Mouse (Mus musculus) kidney, postnatal 14 days (tissue): Measurements from ENCODE around the gene Naglu.
A peak's percentile ranks its signal among the peaks of the same experiment; 100 is the strongest.

ENCODE experiments used
- DNase-seq: peaks from one replicate; pipeline ENCODE4 v3.0.0; 2022; ENCODE audit warnings: mixed read lengths

The Naglu gene

DNA sequence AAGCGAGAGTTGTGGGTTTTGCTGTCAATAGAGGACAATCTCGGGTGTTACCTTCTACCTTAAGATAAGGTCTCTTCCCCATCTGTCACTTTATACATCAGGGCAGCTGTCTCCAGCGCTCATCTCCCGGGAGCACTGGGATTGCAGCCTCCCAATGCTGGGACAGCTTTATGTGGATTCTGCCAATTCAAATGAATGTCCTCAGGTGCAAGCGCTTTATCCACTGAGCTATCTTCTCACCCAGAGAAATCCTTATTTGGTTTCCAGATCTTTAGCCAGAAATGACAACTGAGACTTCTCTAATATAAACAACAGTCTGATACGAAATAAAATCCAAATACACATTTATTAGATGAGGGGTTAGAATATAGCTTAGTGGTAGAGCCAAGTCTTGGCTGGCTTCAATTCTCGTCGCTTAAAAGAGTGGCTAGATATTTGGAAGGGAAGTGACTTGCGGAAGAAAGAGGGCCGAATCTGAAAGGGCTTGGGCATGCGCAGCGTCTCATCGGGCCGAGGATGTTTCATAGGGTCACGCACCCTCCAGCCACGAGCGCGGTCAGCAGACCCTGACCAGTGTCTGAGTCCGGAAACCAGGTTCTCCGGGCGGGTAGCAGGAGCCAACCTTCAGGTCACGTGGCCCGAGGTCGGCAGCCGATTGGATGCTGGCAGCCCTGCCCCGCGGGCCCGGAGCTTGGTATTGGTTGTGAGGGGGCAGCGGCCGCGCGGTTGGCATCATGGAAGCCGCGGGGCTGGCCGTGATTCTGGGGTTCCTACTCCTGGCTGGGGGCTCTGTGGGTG, at the start of gene Naglu:
Naglu (plus strand) TSS at position 622 of the 798 bp plus-strand sequence.
- peak; percentile 97 for DNase-seq

DNA sequence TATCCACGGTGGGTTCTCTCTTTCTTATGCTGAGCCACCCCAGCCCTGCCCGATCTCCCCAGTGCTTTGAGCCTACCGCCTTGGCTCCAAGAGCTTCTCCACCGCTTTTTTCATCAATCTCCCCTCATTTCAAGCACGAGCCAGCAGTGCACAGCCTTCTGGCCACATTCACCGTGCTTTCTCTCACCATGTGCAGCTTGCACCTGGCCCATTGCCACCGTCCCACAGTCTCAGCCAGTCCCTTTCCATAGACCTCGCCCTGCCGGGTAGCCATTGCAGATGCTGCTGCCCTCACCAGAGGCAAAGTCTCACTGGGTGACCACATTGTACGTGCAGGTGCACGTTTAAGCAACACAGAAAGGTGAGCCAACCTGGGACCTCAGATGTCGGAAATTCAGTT, 46.4 kb upstream of the Naglu start:
- DNase-seq: no peak

DNA sequence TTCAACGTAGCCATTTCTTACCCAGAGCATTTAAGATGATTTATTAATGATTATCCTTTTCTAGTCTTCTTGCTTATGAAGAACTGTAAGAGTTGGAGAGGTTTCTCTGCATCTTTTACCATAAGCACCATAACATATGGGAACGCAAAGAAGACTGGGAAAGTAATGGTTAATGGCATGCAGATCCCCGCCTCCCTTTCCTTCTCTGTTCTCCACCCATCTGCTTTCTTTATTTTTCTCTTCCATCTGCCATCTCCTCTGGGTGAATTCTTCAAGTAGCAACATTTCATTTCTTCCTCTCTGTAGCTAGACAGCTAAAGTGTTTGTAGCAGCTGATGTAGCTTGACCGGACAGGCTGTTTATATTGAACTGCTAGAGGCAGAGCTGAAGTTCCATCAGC, 45.8 kb upstream of the Naglu start:
- no peak for DNase-seq

DNA sequence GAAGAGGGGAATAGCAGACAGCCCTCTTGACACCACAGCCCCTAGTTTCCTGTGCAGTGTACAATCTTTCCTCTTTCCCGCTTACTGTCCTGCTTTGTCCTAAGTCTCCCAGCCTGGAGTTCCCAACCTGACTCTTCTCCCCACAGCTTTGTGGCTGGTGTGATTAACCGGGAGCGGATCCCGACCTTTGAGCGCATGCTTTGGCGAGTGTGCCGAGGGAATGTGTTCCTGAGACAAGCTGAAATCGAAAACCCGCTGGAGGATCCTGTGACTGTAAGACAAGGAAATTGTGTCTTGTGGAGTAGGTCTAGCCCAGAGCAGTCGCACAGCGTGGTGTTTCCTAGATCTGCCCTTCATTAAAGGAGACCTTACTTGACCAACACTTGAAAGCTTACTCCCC, 42.7 kb upstream of the Naglu start:
- no peak for DNase-seq

DNA sequence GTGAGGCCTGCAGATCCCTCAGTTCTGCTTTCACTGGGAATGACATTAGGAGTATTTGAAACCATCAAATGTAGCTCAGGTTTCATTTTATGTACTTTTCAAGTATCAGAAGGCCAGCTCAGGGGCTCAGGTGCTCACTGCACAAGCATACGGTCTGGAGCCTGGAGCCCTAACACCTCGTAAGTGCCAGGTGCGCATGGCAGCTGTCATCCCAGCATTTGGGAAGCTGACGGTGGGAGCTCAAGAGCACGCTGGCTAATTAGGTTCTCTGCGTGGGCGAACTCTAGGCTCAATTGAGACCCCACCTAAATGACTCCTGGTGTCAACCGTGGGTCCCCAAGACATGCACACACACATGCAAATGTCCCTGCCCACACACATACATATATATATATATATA, 40.5 kb upstream of the Naglu start:
- DNase-seq: no peak

DNA sequence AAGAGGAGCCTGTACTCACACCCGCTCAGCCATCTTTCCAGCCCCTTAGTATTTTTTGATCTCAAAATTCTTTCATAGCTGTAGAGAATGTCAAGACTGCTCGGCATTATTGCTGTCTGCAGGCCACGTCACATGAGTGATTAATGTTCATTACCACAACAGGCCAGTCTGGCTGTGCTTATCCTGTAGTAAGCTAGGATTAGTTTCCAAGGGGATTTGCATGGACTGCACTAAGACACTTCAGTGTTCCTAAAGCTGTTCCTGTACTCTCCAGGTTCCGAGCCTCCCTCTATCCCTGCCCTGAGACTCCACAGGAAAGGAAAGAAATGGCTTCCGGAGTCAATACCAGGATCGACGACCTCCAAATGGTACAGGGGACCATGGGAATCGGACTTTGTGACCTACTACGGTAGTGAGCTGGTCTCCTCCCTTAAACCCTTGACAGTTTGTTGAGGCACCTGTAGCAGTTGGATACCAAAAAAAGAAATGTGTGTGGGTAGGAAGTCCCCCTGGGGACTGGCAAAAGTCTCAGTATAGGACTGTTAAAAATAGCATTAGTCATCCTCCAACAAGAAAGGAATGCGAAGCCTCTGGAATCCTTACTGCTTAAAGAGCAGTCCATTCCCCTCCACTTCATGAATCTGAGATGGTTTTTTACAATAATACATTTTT, 39.5 kb upstream of the Naglu start:
- DNase-seq: no peak

DNA sequence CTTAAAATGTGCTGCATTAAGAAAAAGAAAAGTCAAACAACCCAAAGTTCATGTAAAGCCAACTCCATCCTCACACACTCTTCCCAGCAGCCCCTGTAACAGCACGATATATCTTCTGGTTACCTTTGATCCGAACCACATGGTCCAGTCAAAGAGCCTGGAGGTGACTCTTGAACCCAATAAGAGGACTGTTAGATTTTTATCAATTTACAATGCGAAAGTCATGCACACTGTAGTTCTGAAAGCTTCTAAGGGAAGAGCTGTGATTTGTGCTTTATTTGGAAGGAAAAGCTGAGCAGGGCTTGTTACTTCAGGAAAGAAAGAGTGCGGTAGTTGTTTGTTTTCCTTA, 39.0 kb upstream of the Naglu start:
- DNase-seq: no peak

DNA sequence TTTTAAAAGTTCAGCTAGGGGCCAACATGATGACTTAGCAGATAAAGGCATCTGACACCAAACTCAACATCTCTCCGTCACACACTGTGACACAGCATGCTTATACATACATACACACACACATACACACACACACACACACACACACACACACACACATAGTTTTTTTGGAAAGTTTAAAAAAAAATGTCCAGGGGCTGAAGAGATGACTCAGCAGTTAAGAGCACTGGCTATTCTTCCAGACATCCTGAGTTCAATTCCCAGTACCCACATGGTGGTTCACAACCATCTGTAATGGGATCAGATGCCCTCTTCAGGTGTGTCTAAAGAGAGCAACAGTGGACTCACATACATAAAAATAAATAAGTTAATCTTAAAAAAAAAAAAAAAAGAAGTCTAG, 38.3 kb upstream of the Naglu start:
- no peak for DNase-seq

DNA sequence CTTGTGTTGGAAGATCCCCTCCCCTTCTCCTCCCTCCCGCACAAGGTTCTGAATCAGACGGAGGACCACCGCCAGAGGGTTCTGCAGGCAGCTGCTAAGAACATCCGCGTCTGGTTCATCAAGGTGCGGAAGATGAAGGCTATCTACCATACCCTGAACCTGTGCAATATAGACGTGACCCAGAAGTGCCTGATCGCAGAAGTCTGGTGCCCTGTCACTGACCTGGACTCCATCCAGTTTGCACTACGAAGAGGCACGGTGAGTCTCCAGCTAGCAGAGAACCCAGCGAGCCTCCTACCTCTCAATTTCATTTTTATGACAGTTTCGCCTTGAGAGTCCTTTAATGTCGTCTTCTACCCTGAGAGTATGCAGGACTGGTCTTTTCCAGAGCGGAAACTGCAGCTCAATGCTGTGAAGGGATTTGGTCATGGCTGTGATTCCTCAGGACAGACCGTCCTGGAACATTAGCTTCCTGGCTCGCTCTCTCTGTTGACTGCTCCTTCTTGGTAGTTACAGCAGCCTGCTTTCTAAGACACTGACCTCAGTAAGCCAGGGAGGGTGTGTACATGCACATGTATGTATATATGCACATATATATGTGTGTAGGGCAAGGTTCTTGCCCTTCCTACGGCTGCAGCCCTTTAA, 35.8 kb upstream of the Naglu start:
- DNase-seq: no peak

DNA sequence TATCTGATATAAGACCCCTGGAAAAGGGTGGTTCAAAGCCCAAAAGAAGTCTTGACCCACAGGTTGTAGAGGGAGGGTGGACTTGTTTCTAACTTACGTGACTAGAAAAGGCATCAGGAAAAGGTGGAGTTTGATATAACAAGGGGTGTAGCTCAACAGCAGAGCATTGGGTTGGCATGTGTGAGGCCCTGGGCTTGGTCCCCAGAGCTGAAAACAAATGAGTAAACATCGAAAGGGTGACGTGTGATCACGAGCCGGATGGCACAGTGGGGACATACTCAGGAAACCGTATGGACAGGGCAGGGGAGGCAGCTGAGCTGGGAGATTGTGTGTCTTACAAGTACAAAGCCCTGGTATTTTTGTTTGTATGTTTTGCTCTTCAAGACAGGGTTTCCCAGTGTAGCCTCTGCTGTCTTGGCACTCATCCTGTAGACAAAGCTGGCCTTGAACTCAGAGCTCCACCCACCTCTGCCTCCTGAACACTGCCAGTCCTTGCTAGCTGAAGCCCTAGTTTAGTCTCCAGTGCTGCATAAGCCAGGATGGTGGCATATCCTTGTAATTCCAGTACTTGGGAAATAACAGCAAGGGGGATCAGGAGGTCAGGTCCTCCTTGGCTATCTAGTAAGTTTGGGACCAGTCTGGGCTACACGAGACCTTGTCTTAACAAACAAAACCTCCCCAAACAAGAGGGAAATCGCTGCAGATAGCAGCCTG, 35.0 kb upstream of the Naglu start:
- DNase-seq: no peak

DNA sequence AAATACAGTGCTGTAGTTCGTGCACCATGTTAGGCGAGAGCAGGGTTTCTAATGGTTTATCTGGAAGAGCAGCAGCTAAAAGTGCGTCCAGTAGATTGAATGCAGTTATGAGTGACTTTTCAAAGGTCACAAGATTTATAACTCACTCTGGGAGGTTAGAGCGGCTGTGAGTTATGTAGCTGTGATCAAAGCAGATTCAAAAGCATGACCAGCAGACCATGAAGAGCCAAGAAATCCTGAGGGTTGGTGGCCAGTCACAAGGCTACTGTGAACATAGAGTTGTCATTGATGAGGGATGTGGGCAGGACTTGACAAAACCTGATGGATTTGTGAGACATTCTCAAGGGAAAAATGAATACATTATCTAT, 34.5 kb upstream of the Naglu start:
- no peak for DNase-seq

DNA sequence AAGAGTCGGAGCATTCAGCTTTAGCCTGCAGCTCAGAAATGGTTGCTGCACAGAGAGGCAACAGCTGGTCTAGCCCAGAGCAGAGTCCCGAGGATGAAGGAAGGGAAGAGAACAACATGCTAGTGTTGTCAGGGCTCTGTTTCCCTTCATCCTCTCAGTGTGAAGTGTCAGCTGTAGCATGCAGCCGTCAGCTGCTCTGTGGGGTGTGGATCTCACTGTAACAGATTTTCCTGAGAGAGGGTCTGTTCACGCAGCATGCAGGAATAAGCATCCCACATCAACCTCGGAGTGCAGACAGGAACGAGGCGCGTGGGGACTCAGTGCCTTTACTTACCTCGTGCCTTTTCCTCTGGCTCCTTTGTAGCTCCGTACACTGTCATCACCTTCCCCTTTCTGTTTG, 32.0 kb upstream of the Naglu start:
- DNase-seq: no peak

DNA sequence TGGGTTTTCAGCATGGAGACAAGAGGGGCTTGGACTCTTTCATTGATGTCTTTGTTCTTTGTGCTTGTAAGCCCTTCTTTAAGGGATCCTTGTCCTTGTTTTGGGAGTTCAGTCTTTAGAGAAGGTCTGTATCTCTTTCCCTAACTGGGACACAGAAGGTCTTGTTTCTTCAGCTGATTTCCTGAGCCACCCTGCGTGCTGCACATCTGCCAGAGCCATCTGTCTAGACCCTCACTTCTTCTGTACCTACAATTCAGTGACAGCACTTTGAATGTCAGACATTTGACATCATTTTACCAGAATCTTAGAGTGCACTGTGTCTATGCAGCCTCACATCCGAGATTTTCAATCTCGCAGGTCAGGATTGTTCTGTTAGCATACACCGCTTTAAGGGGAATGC, 24.0 kb upstream of the Naglu start:
- DNase-seq: no peak

DNA sequence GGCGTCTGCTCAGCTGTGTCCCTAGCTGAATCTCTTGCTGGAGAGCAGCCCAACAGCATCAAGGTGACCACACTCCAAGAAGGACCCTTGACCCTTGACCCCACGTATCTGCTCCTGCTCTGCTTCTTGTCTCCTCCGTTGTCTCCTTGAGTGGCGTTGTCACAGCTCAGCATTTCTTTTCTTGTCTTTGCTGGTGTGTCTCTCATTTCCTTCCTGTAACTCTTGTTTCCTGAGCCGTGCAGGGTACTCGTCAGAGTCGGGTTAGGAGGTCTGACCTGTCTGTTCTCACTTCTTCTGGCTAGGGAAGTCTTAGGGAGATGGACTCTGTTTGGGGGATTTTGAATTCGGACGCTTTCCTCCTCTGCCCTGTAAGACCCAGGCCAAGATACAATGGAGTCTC, 23.4 kb upstream of the Naglu start:
- DNase-seq: no peak

DNA sequence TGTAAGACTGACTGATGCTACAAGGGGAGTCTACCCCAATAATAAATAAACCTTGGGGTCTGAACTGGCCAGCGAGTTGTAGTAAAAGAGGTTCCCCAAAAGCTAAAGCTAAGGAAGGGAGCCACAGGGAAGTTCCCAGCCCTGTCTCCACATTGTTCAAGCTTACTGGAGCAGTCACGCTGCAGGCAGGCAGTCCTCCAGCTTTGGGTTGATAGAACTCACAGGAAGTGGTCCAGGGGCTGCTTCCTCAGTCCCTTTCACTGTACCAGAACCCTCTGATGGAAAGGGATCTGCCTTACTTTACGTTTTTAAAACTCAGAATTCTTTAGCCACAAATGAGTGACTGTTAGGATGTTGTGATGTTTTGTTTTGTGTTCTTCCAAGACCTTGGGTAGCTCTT, 22.3 kb upstream of the Naglu start:
- no peak for DNase-seq

DNA sequence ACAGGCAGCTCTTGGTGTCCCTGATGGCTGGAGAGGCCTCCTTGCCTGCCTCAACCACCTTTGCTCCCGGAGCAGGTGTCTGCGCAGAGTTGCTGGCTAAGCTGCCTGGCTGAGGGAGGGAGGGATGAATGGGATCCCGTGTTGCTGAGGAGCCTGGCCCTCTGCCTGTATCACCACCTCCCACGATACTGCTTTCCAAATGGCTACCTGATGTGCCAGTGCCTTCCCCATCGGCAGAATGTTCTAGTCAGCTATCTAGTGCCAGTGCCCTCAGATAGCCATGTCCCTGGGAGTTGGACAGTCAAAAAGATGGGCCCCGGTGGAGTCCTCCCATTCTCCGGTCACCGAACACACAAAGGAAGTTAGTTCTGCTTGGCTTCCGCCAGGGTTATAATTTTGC, 19.5 kb upstream of the Naglu start:
- DNase-seq: no peak

DNA sequence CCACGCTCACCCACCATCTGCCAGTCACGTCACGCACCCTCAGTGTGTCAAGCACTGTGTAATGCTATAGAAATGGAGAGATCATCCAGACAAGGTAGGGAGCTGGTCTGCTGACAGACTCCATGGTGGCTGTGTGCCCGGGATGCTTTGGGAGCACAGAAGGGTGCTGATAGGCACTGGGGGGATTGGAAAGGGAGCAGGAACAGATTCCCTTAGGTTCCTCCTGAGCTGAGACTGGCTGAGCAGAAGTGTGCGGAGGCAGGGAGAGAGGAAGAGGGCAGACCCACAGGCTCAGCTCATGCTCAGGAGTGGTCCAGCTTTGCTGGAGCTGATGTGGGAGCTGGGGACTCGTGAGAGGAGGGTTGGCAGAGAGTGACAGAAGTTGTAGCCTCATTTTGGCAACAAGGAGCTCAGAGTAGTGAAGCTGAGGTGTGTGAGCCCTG, 18.7 kb upstream of the Naglu start:
- DNase-seq: no peak

DNA sequence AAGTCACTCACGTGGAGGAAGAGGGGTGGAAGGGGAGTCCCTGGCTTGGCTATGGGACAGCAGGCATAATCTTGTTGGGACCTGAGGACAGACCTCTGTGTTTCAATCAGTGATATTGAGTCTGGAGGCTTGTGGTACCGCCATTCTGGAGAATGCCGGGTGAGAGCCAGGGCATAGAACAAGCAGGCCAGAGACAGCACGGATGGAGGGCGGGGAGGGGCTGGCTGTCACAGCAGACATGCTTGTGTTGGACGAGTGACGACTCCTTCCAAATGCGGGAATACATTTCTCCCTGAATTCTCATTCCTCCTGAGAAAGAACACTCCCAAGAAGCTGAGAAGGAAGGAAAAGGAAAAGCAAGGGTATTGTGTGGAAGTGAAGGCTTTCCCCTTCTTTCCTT, 18.2 kb upstream of the Naglu start:
- no peak for DNase-seq

DNA sequence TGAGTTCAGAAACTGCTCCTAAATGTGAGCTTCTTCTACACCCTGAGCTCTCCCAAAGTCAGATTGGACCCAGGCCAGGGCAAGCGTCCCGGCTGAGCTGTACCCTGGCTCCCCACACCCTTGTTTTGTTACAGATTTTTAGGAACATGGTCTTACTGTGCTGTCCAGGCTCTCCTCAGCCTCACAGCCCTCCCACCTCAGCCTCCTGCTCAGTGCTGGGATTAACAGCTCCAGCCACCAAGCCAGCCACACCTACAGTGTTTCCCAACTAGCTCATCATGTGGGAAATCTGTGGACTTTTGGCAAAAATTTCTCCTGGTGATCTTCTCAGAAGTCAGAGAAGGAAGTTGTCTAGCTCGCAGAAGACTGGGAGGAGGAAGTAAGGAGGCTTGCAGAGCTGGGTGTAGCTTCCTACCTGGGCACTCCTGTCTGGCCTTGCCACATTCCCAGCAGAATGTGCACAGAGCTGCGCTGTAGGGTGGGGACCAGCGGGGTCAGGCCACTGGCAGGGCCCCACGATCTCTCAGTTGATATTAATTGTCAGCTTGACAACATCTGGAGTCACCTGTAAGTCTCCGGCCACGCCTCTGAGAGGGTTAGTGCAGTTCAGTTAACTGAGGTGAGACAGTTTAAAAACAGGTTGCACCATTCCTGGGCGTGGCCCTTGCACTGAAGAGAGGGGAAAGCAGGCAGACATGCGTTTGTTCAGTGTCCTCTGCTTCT, 16.9 kb upstream of the Naglu start:
- no peak for DNase-seq

DNA sequence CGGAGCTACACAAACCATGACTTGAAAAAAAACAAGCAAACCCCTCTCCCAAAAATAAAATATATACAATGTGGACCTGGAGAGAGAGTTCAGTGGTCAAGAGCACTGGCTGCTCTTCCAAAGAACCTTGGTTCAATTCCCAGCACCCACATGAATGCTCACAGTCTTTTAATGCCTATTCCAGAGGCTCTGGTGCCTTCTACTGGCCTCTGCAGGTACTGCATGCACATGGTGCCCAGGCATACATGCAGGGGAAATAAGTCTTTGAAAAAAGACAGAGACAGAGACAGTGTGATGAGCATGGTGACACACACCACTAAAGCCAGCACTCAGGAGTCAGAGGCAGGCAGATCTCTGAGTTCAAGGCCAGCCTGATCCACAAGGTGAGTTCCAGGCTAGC, 15.8 kb upstream of the Naglu start:
- no peak for DNase-seq

DNA sequence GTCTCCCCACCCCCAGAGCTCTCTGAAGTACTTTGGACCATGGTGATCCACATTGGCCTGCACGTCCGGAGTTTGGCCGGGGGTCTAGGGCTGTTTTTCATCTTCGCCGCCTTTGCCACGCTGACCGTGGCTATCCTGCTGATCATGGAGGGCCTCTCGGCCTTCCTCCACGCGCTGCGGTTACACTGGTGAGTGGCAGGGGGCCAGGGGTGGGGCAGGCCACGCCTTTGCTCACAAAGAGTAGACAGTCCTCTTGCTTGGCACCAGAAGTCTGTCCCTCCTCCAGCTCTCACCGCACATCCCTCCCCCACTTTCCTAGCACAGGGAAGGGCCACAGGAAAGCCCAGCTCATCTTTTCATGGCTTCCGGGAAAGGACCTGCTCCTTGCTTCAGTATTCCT, 14.4 kb upstream of the Naglu start:
- DNase-seq: no peak

DNA sequence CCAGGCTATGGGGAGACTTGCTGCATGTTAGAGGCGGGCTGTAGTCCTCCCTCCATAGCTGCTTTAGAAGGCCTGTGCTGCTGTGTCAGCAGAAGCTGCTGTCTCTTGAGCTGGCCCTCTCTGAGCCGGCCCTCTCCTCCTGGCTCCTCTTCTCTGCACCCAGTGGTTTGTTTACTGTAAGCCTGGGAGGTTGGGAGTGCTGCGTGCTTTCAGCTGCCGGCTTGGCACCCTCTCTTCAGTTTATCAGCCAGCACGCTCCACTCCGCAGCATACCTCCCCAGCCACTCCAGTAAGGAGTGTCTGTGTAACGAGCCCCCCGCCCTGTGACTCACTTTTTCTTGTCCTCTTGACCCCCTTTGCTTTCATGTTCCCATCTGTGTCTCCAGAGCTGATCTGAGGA, 12.9 kb upstream of the Naglu start:
- DNase-seq: peak; percentile 47

DNA sequence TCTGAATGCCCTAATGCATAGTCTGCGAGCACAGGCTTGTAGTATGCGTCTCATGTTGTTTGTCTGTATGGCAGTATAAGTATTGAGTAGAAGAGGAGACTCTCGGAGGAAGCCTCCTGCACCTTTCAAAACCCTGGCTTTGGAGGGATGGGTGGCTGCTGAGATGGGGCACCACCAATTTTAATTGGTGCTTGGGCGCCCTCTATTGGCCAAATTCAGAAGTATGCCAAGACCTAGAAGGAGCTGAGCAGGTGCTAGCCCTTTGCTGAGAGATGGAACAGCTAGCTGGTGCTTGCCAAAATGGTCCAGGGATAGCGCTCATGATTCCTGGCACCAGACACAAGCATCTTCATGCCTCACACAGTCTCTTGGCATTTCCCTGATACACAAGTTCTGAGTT, 12.0 kb upstream of the Naglu start:
- peak; percentile 85 for DNase-seq
